Mouse (Mus musculus): ENCODE data around the gene Psg19. TPM values are rescaled to one million over a fixed set of nuclear protein-coding genes. Genes with fewer than 3 reads are reported as not detected.
A peak's percentile ranks its signal among the peaks of the same experiment; 100 is the strongest.

The Psg19 gene
- total and polyA plus RNA-seq, 3 experiments: not detected

DNA sequence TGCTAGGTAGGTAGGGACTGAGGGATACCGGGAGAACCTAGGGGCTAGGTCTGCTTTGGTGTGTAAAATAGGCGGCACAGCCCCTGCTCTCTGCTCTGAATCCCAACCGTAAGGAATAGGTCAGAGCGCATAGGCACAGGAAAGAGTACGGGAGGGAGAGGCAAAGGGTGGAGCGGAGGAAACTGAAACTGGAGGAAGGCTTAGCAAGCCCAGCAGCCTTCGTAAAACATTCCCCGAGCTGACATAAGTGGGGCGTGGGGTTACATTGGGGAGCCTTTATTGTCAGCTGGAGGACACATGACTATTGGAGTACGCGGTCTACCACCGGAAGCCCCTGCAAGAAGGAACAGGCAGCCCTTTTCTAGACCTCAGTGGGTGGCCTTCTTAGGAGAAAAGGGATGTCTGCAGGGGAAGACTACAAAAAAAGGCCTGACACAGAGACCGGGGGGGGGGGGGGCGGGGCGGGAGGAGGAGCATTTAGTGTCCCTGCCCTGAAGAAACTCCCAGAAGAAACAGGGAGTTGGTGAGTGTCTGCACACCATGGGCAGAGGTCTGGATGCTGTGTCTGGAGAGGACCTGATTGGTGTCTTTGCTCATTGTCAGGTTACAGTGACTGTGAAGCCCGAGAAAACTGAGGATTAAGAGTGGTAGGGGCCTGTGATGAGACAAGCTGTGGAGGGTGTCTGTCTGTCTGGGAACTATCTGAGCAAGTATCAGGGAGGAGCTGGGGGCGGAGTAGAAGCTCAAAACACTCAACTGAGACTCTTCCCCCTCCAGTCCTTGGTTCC is 42.3 kb upstream of the Psg19 start:
- in situ Hi-C loops (cut with MboI; ENCODE audit: low pct_ligation_motif_present, low pct_unique_long_range_greater_than_20kb, low sequenced_read_pairs): no loop called here
- H3K27me3 ChIP-seq (replicated peaks): peaks cover 58% of the 10 kb centered on the region
- H3K4me2 ChIP-seq (ENCODE audit: insufficient read depth, low read depth, poor library complexity, severe bottlenecking): peak overlapping the region; percentile 67
- dilution Hi-C loops (cut with MboI; ENCODE audit: extremely low pct_ligation_motif_present, extremely low pct_unique_long_range_greater_than_20kb, low sequenced_read_pairs): no loop called here
- no peaks in the 10 kb centered on the region for H3K4me1 ChIP-seq (ENCODE audit: control insufficient read depth in 1 of 2, insufficient read depth in 2 of 2)
- H3K9ac ChIP-seq (ENCODE audit: insufficient read depth, low read depth): no peak overlapping the region
- TF ChIP-seq SIN3A (IDR thresholded peaks at IDR 0.05; ENCODE audit: low read length): no peak
- no peak for TF ChIP-seq TCF12 (IDR thresholded peaks at IDR 0.05; ENCODE audit: low read depth, low read length)
- no peak for TF ChIP-seq RCOR1 (conservative IDR thresholded peaks at IDR 0.05; ENCODE audit: low read depth, low read length)
- TF ChIP-seq CHD1 (IDR thresholded peaks at IDR 0.05; ENCODE audit: low read depth, low read length): no peak
- no peak for TF ChIP-seq NELFE (IDR thresholded peaks at IDR 0.05; ENCODE audit: low read depth, low read length)
- no peak for TF ChIP-seq USF1 (IDR thresholded peaks at IDR 0.05; ENCODE audit: low read depth, low read length)
- no peak for TF ChIP-seq MXI1 (IDR thresholded peaks at IDR 0.05; ENCODE audit: low read depth, low read length)
- no peak for TF ChIP-seq E2F4 (IDR thresholded peaks at IDR 0.05; ENCODE audit: insufficient replicate concordance, low read depth, low read length)
- no peak for TF ChIP-seq NRF1 (IDR thresholded peaks at IDR 0.05; ENCODE audit: low read depth, low read length)
- no peak for TF ChIP-seq TBP (conservative IDR thresholded peaks at IDR 0.05; ENCODE audit: low read depth, low read length)
- no peak for TF ChIP-seq MEF2A (IDR thresholded peaks at IDR 0.05; ENCODE audit: borderline replicate concordance, low read depth, low read length)
- H3K27ac ChIP-seq (ENCODE audit: insufficient read depth, low read depth): no peak overlapping the region
- no peaks in the 10 kb centered on the region for H3K9me3 ChIP-seq (replicated peaks; ENCODE audit: low read length)
- no peaks in the 10 kb centered on the region for H3K79me2 ChIP-seq (replicated peaks; ENCODE audit: control insufficient read depth, extremely low read depth, insufficient read depth, poor library complexity, severe bottlenecking)
- H3K4me3 ChIP-seq (replicated peaks in 1 of 3; ENCODE audit: low read depth in 2 of 3, low read length in 2 of 3, poor library complexity in 1 of 3): peak overlapping the region in 2 of 3 experiments; percentile 15 to 37
- no peaks in the 10 kb centered on the region for H3K36me3 ChIP-seq (replicated peaks in 1 of 2; ENCODE audit: control insufficient read depth in 1 of 2, insufficient read depth in 1 of 2, low read length in 1 of 2)
- no peak for DNase-seq (ENCODE audit: extremely low read depth)

DNA sequence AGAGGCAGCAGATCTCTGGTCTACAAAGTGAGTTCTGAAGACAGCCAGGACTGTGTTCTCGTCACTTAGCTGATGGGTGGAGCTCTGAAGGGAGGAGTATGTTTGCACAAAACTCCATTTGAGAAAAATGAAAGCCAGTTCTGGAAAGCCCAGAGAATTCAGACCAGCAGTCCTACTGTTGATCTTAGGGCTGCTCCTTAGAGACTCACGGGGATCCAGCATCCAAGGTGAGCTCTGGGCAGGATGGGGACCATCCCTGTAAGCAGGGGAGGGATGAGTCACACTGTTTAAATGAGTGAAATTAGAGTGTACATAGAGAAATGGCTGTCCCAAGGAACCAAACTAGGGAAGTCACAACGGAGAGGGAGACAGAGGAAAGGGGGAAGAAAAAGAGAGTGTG is 41.5 kb upstream of the Psg19 start, which contains the start of gene Mill2:
TSS of gene Mill2 (plus strand) at position 102 of the 400 bp plus-strand sequence.
- Histone ChIP-seq H3K27ac (ENCODE audit: insufficient read depth, low read depth) (no peak within 1 kb of the TSS), H3K4me3 (replicated peaks in 1 of 3; ENCODE audit: low read depth in 2 of 3, low read length in 2 of 3, poor library complexity in 1 of 3) (peak within 1 kb of the TSS in 2 of 3 experiments; percentile 15 to 37), H3K4me2 (ENCODE audit: insufficient read depth, low read depth, poor library complexity, severe bottlenecking) (peak within 1 kb of the TSS; percentile 67), H3K79me2 (replicated peaks; ENCODE audit: control insufficient read depth, extremely low read depth, insufficient read depth, poor library complexity, severe bottlenecking) (no peaks in the 10 kb centered on the region), H3K4me1 (ENCODE audit: control insufficient read depth in 1 of 2, insufficient read depth in 2 of 2) (no peaks in the 10 kb centered on the region), H3K9ac (ENCODE audit: insufficient read depth, low read depth) (no peak within 1 kb of the TSS; the same call in 1 of the 2 replicates), H3K9me3 (replicated peaks; ENCODE audit: low read length) (no peaks in the 10 kb centered on the region), H3K27me3 (replicated peaks) (peaks cover 58% of the 10 kb centered on the region), H3K36me3 (replicated peaks in 1 of 2; ENCODE audit: control insufficient read depth in 1 of 2, insufficient read depth in 1 of 2, low read length in 1 of 2) (no peaks in the 10 kb centered on the region)
- no peak for DNase-seq (ENCODE audit: extremely low read depth)
- TF ChIP-seq POLR2AphosphoS2 (IDR thresholded peaks at IDR 0.05; ENCODE audit: low read depth, low read length): no peak
- TF ChIP-seq TBP (conservative IDR thresholded peaks at IDR 0.05; ENCODE audit: low read depth, low read length): no peak
- no peak for TF ChIP-seq MAZ (IDR thresholded peaks at IDR 0.05; ENCODE audit: low read depth, low read length)
- no peak for TF ChIP-seq MYC (IDR thresholded peaks at IDR 0.05; ENCODE audit: low read depth, low read length)
- no peak for TF ChIP-seq ZKSCAN1 (IDR thresholded peaks at IDR 0.05; ENCODE audit: borderline replicate concordance, low read depth, low read length)
- no peak for TF ChIP-seq USF2 (conservative IDR thresholded peaks at IDR 0.05; ENCODE audit: low read depth, low read length)
- TF ChIP-seq POLR2A (IDR thresholded peaks at IDR 0.05; ENCODE audit: low read depth, low read length): no peak
- no peak for TF ChIP-seq NELFE (IDR thresholded peaks at IDR 0.05; ENCODE audit: low read depth, low read length)
- TF ChIP-seq KAT2A (IDR thresholded peaks at IDR 0.05; ENCODE audit: insufficient replicate concordance, low read length): no peak
- TF ChIP-seq MEF2A (IDR thresholded peaks at IDR 0.05; ENCODE audit: borderline replicate concordance, low read depth, low read length): no peak
- dilution Hi-C loops (cut with MboI; ENCODE audit: extremely low pct_ligation_motif_present, extremely low pct_unique_long_range_greater_than_20kb, low sequenced_read_pairs): no loop called here
- in situ Hi-C loops (cut with MboI; ENCODE audit: low pct_ligation_motif_present, low pct_unique_long_range_greater_than_20kb, low sequenced_read_pairs): no loop called here

Measured in CH12.LX (cell line).